Mouse (Mus musculus): ENCODE data around the gene Haus2.

The Haus2 gene

DNA sequence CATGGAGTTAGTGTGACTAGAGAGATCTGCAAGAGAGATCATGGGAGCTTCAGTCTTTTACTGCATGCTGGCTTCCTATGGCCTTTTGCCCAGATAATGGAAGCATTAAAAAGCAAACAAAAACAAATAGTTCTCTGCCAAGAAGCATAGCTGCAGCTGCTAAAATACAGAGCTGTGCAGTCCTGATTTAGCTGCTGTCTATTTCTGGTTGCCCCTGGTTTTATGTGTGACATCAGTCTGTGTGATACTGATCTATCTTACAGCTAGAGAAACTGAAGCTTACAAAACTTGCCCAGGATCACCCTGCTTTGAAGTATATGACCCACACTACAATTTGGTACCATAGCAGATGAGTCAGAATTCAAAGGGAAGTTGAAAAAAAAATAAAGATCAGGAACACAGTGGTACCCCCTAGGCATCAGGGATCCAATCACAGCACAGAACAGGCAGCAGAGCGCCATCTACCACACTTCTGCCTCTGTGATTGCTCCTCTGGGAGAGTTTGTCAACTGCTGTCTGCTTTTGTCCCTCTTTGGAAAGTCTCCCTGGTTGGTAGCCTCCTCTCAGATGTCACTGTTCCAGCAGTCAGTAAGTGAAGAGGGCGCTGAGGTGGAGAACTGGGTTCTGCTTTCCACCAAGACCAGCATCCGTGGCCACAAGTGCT is 54.4 kb downstream of the Haus2 start:
- in situ Hi-C loops (cut with MboI, MseI) = no loop called here

DNA sequence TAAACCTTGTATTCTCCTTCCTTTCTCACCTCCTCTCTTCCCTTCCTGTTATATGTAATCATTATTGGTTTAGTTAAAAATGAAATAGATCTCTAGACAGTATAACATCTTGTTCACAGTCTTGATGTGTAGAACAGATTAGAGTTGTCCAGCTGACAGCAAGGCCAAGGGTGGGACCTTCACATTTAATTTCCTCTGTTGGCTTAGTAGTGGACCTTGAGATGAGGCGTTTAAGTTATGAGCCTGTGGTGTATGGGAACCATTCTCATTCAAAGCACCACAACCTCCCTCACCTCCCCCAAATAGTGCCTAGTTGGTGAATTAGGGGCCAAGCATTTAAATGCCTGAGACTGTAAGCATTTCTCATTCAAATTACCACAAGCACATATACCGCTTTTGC is 58.3 kb downstream of the Haus2 start:
- in situ Hi-C loops (cut with MboI, MseI) = no loop called here

DNA sequence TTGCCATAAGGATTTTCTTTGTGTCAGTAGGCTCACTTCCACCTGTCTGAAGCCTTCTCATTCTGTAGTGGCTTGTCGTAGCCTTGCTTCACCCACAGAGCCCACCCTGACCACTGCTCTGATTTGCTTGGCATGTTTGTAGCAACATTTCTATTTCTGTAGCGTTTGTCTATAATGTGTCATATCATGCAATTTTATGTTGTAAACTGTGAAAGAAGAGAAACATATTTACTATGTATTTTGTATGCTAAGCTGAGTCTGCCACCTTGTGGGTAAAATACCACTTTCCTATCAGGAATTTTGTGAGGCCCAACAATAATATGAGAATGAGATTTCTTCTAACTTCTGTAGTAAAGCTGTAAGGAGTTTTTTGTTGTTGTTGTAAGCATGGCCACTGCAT is 61.1 kb downstream of the Haus2 start:
- in situ Hi-C loops (cut with MboI, MseI) = no loop called here

All from T-helper 2 cell (primary cell).